Mouse (Mus musculus): ENCODE measurements around the gene Cisd1. TPM values are rescaled to one million over a fixed set of nuclear protein-coding genes. Genes with fewer than 3 reads are reported as not detected.
A peak's percentile ranks its signal among the peaks of the same experiment; 100 is the strongest.

Gene Cisd1
- polyA plus RNA-seq, 1 experiment = 178 TPM

DNA sequence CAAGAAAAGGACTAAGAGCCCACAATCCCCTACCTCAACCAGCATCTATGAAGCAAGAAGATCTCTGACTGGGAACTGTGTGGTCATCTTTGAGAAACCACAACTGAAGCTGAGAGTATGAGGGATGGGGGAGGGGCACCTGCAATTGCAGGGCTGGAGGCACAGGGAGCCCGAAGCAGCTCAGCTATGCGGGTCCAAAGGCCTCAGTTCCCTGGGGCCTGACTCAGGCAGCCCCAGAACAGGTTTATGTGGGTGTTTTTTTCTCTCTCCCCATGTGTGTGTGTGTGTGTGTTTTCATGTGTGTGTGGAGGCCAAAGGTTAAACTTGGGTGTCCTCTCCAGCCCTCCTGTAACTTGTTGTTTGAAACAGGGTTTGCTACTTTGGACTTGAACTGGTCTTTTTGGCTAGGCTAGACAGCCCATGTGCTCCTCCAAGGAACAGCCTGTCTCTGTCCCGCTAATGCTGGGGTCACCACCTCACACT, 53.5 kb downstream of the Cisd1 start:
- no peaks in the 10 kb centered on the region for H3K4me1 ChIP-seq (ENCODE audit: control insufficient read depth, insufficient read depth, low read length)
- TF ChIP-seq CTCF (IDR thresholded peaks at IDR 0.05; ENCODE audit: extremely low read depth, insufficient read depth, low read length) = no peak
- H3K27ac ChIP-seq (ENCODE audit: insufficient read depth, low read length) = no peak overlapping the region
- no peak overlapping the region for H3K4me3 ChIP-seq (ENCODE audit: insufficient read depth, low read length)

DNA sequence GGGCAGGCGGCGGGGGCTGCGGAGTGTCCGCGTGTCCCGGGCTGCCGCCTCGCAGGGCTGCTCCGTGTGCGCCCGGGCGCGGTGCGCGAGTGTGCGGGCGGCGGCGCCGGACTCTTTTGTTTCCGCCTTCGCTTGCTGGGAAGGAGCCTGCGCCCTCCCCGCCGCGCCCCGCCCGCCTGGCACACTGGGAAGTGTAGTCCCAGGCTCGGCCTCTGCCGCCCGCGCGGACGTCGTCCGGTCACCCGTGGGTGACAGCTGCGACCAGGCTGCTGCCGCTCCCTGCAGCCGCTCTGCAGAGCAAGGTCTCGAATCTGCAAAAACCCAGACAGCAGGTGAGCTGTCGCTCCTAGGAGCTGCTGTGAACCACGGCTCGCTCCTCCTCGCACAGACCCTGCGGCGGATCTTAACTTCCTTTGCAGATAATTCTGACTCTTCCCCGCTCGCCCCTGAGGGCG, 59.6 kb downstream of the Cisd1 start, which contains the start of gene Ube2d1:
Gene Ube2d1 (minus strand): TSS at position 137 of the 455 bp plus-strand sequence.
- peak within 1 kb of the TSS; percentile 80 for H3K4me3 ChIP-seq (ENCODE audit: insufficient read depth, low read length)
- peaks cover 6% of the 10 kb centered on the region; the same call in 1 of the 2 replicates for H3K4me1 ChIP-seq (ENCODE audit: control insufficient read depth, insufficient read depth, low read length)
- TF ChIP-seq POLR2A (IDR thresholded peaks at IDR 0.05; ENCODE audit: extremely low read depth, insufficient read depth, low read length) = peak; percentile 62
- no peak for TF ChIP-seq CTCF (IDR thresholded peaks at IDR 0.05; ENCODE audit: extremely low read depth, insufficient read depth, low read length)
- H3K27ac ChIP-seq (ENCODE audit: insufficient read depth, low read length) = peak within 1 kb of the TSS; percentile 86; the same call in 1 of the 2 replicates

DNA sequence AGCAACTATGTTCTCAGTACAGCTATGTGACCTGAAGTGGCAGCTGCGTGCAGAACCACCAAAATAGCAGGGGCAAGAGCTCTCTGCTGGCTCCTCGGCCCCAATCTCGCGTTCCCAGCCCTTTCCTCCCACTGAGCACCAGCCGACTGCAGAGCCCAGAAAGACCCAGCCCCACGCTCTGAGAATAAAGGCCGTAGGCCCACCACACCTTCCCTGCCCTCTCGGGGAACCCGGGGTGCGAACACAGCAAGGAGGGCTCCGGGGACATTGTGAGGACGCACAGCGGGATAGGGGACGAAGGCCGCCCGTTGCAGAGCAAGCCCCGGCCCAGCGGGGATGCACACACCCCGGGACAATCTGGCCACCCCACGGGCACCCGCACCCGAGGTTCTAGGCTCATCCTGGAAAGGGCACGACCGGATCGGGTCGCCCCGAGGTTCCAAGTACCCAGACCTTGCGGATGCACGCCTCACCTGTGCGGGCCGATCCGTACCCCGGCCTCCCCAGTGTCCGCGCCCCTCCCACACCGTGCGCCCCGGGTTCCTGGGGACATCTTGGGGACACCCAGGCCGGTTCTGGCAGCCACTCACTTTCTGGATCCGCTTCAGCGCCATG, 60.1 kb downstream of the Cisd1 start:
- Histone ChIP-seq H3K27ac (ENCODE audit: insufficient read depth, low read length) (0 out of 2 replicates have a peak overlapping the region, but pooled peaks have one; percentile 11), H3K4me1 (ENCODE audit: control insufficient read depth, insufficient read depth, low read length) (peaks cover 6% of the 10 kb centered on the region; the same call in 1 of the 2 replicates)
- TF ChIP-seq CTCF (IDR thresholded peaks at IDR 0.05; ENCODE audit: extremely low read depth, insufficient read depth, low read length) (no peak), POLR2A (IDR thresholded peaks at IDR 0.05; ENCODE audit: extremely low read depth, insufficient read depth, low read length) (no peak)

DNA sequence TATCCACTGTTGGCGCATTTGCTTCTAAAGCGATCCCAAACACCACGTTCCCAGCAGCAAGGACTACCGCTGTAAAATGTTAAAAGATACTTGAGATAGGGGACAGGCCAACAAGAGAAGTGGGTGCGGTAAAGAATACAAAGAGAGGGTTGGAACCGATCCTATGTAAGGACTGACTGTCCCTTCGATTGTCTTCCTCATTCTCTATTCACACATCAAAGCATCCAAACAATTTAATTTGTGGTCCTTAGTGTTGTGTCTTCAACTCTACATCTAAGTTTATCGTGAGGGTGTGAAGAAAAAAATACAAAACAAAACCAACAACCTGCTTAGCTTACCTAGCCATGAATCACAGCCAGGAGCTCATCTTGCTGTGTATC, 60.6 kb downstream of the Cisd1 start:
- TF ChIP-seq CTCF (IDR thresholded peaks at IDR 0.05; ENCODE audit: extremely low read depth, insufficient read depth, low read length) (no peak), POLR2A (IDR thresholded peaks at IDR 0.05; ENCODE audit: extremely low read depth, insufficient read depth, low read length) (no peak)
- H3K27ac ChIP-seq (ENCODE audit: insufficient read depth, low read length) = 0 out of 2 replicates have a peak overlapping the region, but pooled peaks have one; percentile 11
- peak overlapping the region; percentile 80 for H3K4me3 ChIP-seq (ENCODE audit: insufficient read depth, low read length)
- peaks cover 6% of the 10 kb centered on the region; the same call in 1 of the 2 replicates for H3K4me1 ChIP-seq (ENCODE audit: control insufficient read depth, insufficient read depth, low read length)

More for the DNA sequence above, 60.1 kb downstream of the Cisd1 start:
- peak overlapping the region; percentile 80 for H3K4me3 ChIP-seq (ENCODE audit: insufficient read depth, low read length)

Other genes with a start within 250 kb of the Cisd1 start
- 3.6 and 4.1 TPM in 2 replicates for gene Bicc1, start 185.3 kb downstream of the Cisd1 start, polyA plus RNA-seq (2012; rRNA removed)
- gene Tfam, start 106.7 kb downstream of the Cisd1 start, polyA plus RNA-seq (2012; rRNA removed) = 19.4 and 20.0 TPM in 2 replicates
- 104 TPM in 2 replicates for gene Ube2d1, start 59.7 kb downstream of the Cisd1 start, polyA plus RNA-seq (2012; rRNA removed)
- 15.3 and 16.3 TPM in 2 replicates for gene Ipmk, start 2.8 kb upstream of the Cisd1 start, polyA plus RNA-seq (2012; rRNA removed)

Data from cortical plate, adult 2 months (tissue).